ENCODE assay signal across 23 mouse cellular contexts in the genomic region with DNA sequence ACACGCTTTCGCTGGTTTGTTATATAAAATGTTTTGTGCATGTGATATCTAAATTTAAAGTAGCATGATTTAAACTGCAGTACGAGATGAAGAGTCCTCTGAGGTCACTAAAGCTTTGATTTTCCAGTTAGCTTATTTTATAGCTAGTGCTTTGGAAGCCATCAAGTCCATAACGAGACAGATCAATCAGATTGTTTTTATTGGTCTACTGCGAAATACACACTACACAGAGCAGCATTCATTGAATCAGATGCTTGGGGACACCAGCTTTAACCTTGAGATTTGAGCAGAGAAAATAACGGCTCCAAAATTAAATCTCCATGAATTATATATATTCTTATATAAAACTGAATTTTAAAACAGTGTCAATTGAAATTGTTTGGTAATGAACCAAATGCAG.
DNase-seq lines count a peak whose midpoint lies in the region; ATAC-seq lines count a peak whose summit lies in the region.
"Had no signal": no experiment of that assay in that cellular context is flagged by ENCODE, and none has a peak within 500 bp of the region (broad histone marks: within the 10 kb centered on the region; RNA-seq: fewer than 3 reads in every experiment).

No protein-coding gene starts in this region.

- no peak for DNase-seq in frontal cortex, postnatal 14 days (ENCODE audit: low spot score in 2 of 2)
- DNase-seq in neural tube, embryonic 10.5 days (ENCODE audit: extremely low spot score, low spot score) = no peak
- peak; percentile 1 for DNase-seq in brain, adult 2 months (ENCODE audit: low read depth, low spot score)
- DNase-seq in left cerebral cortex, postnatal 10 days (ENCODE audit: extremely low spot score in 1 of 2, low spot score in 2 of 2) = no peak
- DNase-seq in midbrain, embryonic 11.5 days (ENCODE audit: low spot score, missing footprints) = no peak
- DNase-seq: adrenal gland, adult 2 months; adrenal gland, adult 8-10 months; adrenal gland, postnatal 10 days; adrenal gland, postnatal 14 days; adrenal gland, postnatal 25 days; adrenal gland, postnatal 36 days; B cell, adult 2 months; cerebellum, adult 11 months; cerebellum, adult 11-12 months; cerebellum, adult 18-20 months had no signal

- no peak overlapping the region for H3K4me2 ChIP-seq in neural tube, embryonic 14.5 days (ENCODE audit: low read depth, low read length)
- H3K4me2 ChIP-seq in neural tube, embryonic 15.5 days = no peak overlapping the region
- no peak overlapping the region for H3K4me2 ChIP-seq in midbrain, embryonic 11.5 days

- H3K4me1 ChIP-seq in neural tube, embryonic 14.5 days (ENCODE audit: control insufficient read depth, insufficient read depth, low read length) = no peaks in the 10 kb centered on the region
- H3K4me1 ChIP-seq in neural tube, embryonic 15.5 days = 0 out of 2 replicates have a peak, but pooled peaks cover 2% of the 10 kb centered on the region
- no peaks in the 10 kb centered on the region for H3K4me1 ChIP-seq in midbrain, embryonic 11.5 days (ENCODE audit: control insufficient read depth, insufficient read depth, low read length)

- intact Hi-C loops in left cerebral cortex, postnatal 10 days (cut with DNase I) = no loop called here

- no peak overlapping the region for H3K27ac ChIP-seq in neural tube, embryonic 14.5 days (ENCODE audit: low read depth, low read length)
- no peak overlapping the region for H3K27ac ChIP-seq in neural tube, embryonic 15.5 days (replicated peaks)
- no peak overlapping the region for H3K27ac ChIP-seq in midbrain, embryonic 11.5 days (ENCODE audit: low read depth, low read length)

- H3K36me3 ChIP-seq in neural tube, embryonic 14.5 days (ENCODE audit: control insufficient read depth, insufficient read depth, low read length) = no peaks in the 10 kb centered on the region
- H3K36me3 ChIP-seq in neural tube, embryonic 15.5 days = no peaks in the 10 kb centered on the region
- no peaks in the 10 kb centered on the region for H3K36me3 ChIP-seq in midbrain, embryonic 11.5 days (ENCODE audit: control insufficient read depth, insufficient read depth, low read length)
- H3K36me3 ChIP-seq: G1E had no signal

- no peaks in the 10 kb centered on the region for H3K27me3 ChIP-seq in neural tube, embryonic 14.5 days (ENCODE audit: control insufficient read depth, insufficient read depth, low read length)
- H3K27me3 ChIP-seq in neural tube, embryonic 15.5 days (replicated peaks) = no peaks in the 10 kb centered on the region
- H3K27me3 ChIP-seq in midbrain, embryonic 11.5 days (ENCODE audit: control insufficient read depth, insufficient read depth, low read length) = no peaks in the 10 kb centered on the region
- H3K27me3 ChIP-seq: CH12.LX, Patski had no signal

- peak; percentile 31; the same call in 1 of the 2 replicates for ATAC-seq in frontal cortex, adult (ENCODE audit: low TSS enrichment)
- peak; percentile 82 for ATAC-seq in neural tube, embryonic 14.5 days (ENCODE audit: low read depth)
- peak; percentile 59; the same call in 1 of the 2 replicates for ATAC-seq in neural tube, embryonic 15.5 days (ENCODE audit: low FRiP score)
- no peak for ATAC-seq in midbrain, embryonic 11.5 days (ENCODE audit: low FRiP score)
- ATAC-seq: activated CD4-positive, CD25-positive, alpha-beta regulatory T cell, adult 4 months; CD4-positive, CD25-positive, alpha-beta regulatory T cell, adult 4 months; Patski had no signal

- H3K9ac ChIP-seq in neural tube, embryonic 14.5 days (replicated peaks; ENCODE audit: low read depth, low read length) = no peak overlapping the region
- no peak overlapping the region for H3K9ac ChIP-seq in neural tube, embryonic 15.5 days (replicated peaks)
- H3K9ac ChIP-seq in midbrain, embryonic 11.5 days (ENCODE audit: low read length) = no peak overlapping the region

- WGBS in neural tube, embryonic 14.5 days = 44% methylated on average over 6 of the region's 6 CpGs
- WGBS in neural tube, embryonic 15.5 days = 30% methylated on average over 6 of the region's 6 CpGs
- WGBS in midbrain, embryonic 11.5 days = 89% methylated on average over 6 of the region's 6 CpGs

- H3K9me3 ChIP-seq in neural tube, embryonic 14.5 days (ENCODE audit: control insufficient read depth, low read length) = no peaks in the 10 kb centered on the region
- H3K9me3 ChIP-seq in neural tube, embryonic 15.5 days (replicated peaks) = no peaks in the 10 kb centered on the region
- H3K9me3 ChIP-seq in midbrain, embryonic 11.5 days (ENCODE audit: control insufficient read depth, low read length) = no peaks in the 10 kb centered on the region
- H3K9me3 ChIP-seq: G1E had no signal

- no peak overlapping the region for H3K4me3 ChIP-seq in neural tube, embryonic 14.5 days (ENCODE audit: low read depth, low read length)
- no peak overlapping the region for H3K4me3 ChIP-seq in neural tube, embryonic 15.5 days (replicated peaks)
- no peak overlapping the region for H3K4me3 ChIP-seq in midbrain, embryonic 11.5 days (ENCODE audit: low read depth, low read length)
